Mouse (Mus musculus): ENCODE data around the gene Amn.

Amn gene

GRCm38 (mm10) chr12:111323423-111323822 lies 52.5 kb downstream of the Amn start:
- DNase-seq (ENCODE audit: low spot score in 2 of 2), result no peak

GRCm38 (mm10) chr12:111324536-111324935 lies 53.6 kb downstream of the Amn start:
- no peak for DNase-seq (ENCODE audit: low spot score in 2 of 2)

- DNase-seq (ENCODE audit: low spot score in 2 of 2), result no peak
These were observed 54.1 kb downstream of the Amn start for GRCm38 (mm10) chr12:111324949-111325348.

GRCm38 (mm10) chr12:111325744-111326424 lies 55.0 kb downstream of the Amn start:
- no peak for DNase-seq (ENCODE audit: low spot score in 2 of 2)

Measured in natural killer cell, adult 2 months (primary cell).